Mouse (Mus musculus): ENCODE results near the gene Ppp2r1b.

DNA sequence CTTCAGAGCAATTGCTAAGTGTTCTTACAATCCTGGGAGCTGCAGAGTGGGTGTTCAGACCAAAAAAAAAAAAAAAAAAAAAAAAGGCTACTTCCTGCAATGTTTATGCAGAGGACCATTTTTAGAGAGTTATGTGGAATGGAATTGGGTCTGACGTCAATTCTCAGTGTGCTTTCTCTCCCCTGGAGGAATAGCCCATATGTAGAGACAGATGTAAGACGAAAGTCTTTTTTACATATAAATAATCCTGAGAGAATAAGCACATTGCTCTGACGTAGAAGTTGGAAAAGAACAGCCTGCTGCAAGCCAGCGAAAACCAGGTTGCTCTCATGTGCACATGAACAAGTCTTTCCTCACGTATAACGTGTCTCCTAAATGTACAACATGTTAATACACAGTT lies 25.4 kb upstream of the Ppp2r1b start:
- TF ChIP-seq POLR2A (IDR thresholded peaks at IDR 0.05; ENCODE audit: extremely low read depth, insufficient read depth, low read length) (no peak), CTCF (IDR thresholded peaks at IDR 0.05; ENCODE audit: low read depth, low read length) (no peak)

Measured in liver, adult 2 months (tissue).